ENCODE assay signal across 10 mouse cellular contexts in the genomic region with DNA sequence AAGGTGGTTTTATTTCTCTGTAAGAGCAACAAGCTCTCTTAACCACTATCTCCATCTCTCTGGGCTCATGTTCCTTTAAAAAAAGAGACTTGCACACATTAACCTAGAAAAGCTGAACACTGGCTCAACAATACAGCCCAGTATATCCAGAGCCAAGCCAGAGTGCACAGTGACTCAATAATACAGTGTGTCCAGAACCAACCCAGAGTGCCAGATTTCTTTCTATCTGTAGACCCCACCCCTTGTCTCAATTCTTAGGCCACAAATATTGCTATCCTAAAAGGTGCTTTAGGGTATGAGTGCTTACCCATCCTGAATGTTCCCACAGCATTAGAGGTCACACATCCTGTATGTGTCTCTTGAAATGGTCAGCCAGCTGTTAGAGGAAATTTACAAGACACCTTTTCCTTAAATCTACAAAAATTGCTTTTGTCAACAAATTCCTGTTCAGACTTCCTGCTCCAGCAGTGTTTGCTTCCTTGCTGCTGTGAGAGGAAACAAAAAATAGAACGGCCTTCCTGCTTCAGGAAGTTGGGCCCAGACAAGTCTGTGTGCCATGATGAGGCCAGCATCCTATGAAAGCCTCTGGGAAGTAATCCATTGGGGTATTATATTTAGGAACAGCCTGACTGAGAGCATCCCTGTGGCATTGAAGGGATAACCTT.
A peak's percentile ranks its signal among the peaks of the same experiment; 100 is the strongest.
DNase-seq lines count a peak whose midpoint lies in the region; ATAC-seq and TF ChIP-seq lines count a peak whose summit lies in the region.
"Had no signal": no experiment of that assay in that cellular context is flagged by ENCODE, and none has a peak within 500 bp of the region (broad histone marks: within the 10 kb centered on the region; RNA-seq: fewer than 3 reads in every experiment).

No protein-coding gene starts in this region.

- no peak for ATAC-seq in hindbrain, embryonic 15.5 days (ENCODE audit: low FRiP score, low read depth)
- ATAC-seq in hindbrain, embryonic 14.5 days (ENCODE audit: low FRiP score): no peak
- ATAC-seq in embryonic facial prominence, embryonic 15.5 days (ENCODE audit: insufficient number of reproducible peaks, low FRiP score, low TSS enrichment, low read depth): no peak
- 0 out of 2 replicates have a peak, but pooled peaks have one; percentile 29 for ATAC-seq in liver, postnatal 0 days

- TF ChIP-seq CTCF in liver, postnatal 0 days (IDR thresholded peaks at IDR 0.05; ENCODE audit: low read depth): no peak

- TF ChIP-seq EP300 in liver, postnatal 0 days (IDR thresholded peaks at IDR 0.05; ENCODE audit: low read depth): peak; percentile 36; the same call in 1 of the 2 replicates

- 0 out of 2 replicates have a peak, but pooled peaks cover 5% of the 10 kb centered on the region for H3K4me1 ChIP-seq in hindbrain, embryonic 15.5 days (replicated peaks)
- no peaks in the 10 kb centered on the region for H3K4me1 ChIP-seq in hindbrain, embryonic 14.5 days (replicated peaks; ENCODE audit: control insufficient read depth, insufficient read depth, low read length)
- no peaks in the 10 kb centered on the region for H3K4me1 ChIP-seq in embryonic facial prominence, embryonic 15.5 days
- no peaks in the 10 kb centered on the region for H3K4me1 ChIP-seq in liver, postnatal 0 days (ENCODE audit: insufficient read depth)

- no peaks in the 10 kb centered on the region for H3K27me3 ChIP-seq in hindbrain, embryonic 15.5 days
- no peaks in the 10 kb centered on the region for H3K27me3 ChIP-seq in hindbrain, embryonic 14.5 days (ENCODE audit: control insufficient read depth, insufficient read depth, low read length)
- H3K27me3 ChIP-seq in embryonic facial prominence, embryonic 15.5 days: no peaks in the 10 kb centered on the region
- H3K27me3 ChIP-seq in liver, postnatal 0 days (ENCODE audit: insufficient read depth, low read length): no peaks in the 10 kb centered on the region
- H3K27me3 ChIP-seq: CH12.LX had no signal

- intact Hi-C loops in heart, postnatal 36 days (cut with DNase I): loop anchor here (1.0 to 10.0 kb wide), 7 partner anchors 54 to 450 kb away; no protein-coding TSS in a partner anchor

- no peaks in the 10 kb centered on the region for H3K9me3 ChIP-seq in hindbrain, embryonic 15.5 days
- H3K9me3 ChIP-seq in hindbrain, embryonic 14.5 days (ENCODE audit: control insufficient read depth, low read length): no peaks in the 10 kb centered on the region
- no peaks in the 10 kb centered on the region for H3K9me3 ChIP-seq in embryonic facial prominence, embryonic 15.5 days (replicated peaks)
- H3K9me3 ChIP-seq in liver, postnatal 0 days (ENCODE audit: low read length): no peaks in the 10 kb centered on the region

- 74% methylated on average over 1 of the region's 1 CpGs for WGBS in hindbrain, embryonic 15.5 days
- 80% methylated on average over 1 of the region's 1 CpGs for WGBS in hindbrain, embryonic 14.5 days
- 59% methylated on average over 1 of the region's 1 CpGs for WGBS in embryonic facial prominence, embryonic 15.5 days
- WGBS in liver, postnatal 0 days (ENCODE audit: insufficient replicate concordance): 29% methylated on average over 1 of the region's 1 CpGs

- H3K4me2 ChIP-seq in hindbrain, embryonic 15.5 days: no peak overlapping the region
- H3K4me2 ChIP-seq in hindbrain, embryonic 14.5 days (replicated peaks): no peak overlapping the region
- H3K4me2 ChIP-seq in embryonic facial prominence, embryonic 15.5 days (replicated peaks): no peak overlapping the region
- no peak overlapping the region for H3K4me2 ChIP-seq in liver, postnatal 0 days (ENCODE audit: low read depth, low read length)

- no peak for DNase-seq in hindbrain, embryonic 14.5 days (ENCODE audit: low spot score)
- peak; percentile 20 to 26 for DNase-seq in heart, postnatal 36 days
- no peak for DNase-seq in liver, postnatal 0 days
- DNase-seq in natural killer cell, adult 2 months (ENCODE audit: low spot score in 2 of 2): no peak
- no peak for DNase-seq in right cerebral cortex, postnatal 25 days
- DNase-seq in layer of hippocampus, adult 18-20 months (ENCODE audit: low spot score in 2 of 2): no peak
- DNase-seq: gastrocnemius, postnatal 36 days had no signal

- H3K4me3 ChIP-seq in hindbrain, embryonic 15.5 days: no peak overlapping the region
- H3K4me3 ChIP-seq in hindbrain, embryonic 14.5 days (replicated peaks; ENCODE audit: low read length): no peak overlapping the region
- no peak overlapping the region for H3K4me3 ChIP-seq in embryonic facial prominence, embryonic 15.5 days (replicated peaks)
- H3K4me3 ChIP-seq in liver, postnatal 0 days (ENCODE audit: low read depth, low read length): no peak overlapping the region

- H3K27ac ChIP-seq in hindbrain, embryonic 15.5 days (replicated peaks): peak overlapping the region; percentile 41; the same call in 1 of the 2 replicates
- H3K27ac ChIP-seq in hindbrain, embryonic 14.5 days: no peak overlapping the region; the same call in 1 of the 2 replicates
- H3K27ac ChIP-seq in embryonic facial prominence, embryonic 15.5 days (replicated peaks): 0 out of 2 replicates have a peak overlapping the region, but pooled peaks have one; percentile 7
- no peak overlapping the region for H3K27ac ChIP-seq in liver, postnatal 0 days (ENCODE audit: low read depth)

- no peaks in the 10 kb centered on the region for H3K36me3 ChIP-seq in hindbrain, embryonic 15.5 days
- no peaks in the 10 kb centered on the region for H3K36me3 ChIP-seq in hindbrain, embryonic 14.5 days (replicated peaks; ENCODE audit: control insufficient read depth, insufficient read depth)
- H3K36me3 ChIP-seq in embryonic facial prominence, embryonic 15.5 days: no peaks in the 10 kb centered on the region
- no peaks in the 10 kb centered on the region for H3K36me3 ChIP-seq in liver, postnatal 0 days (replicated peaks; ENCODE audit: insufficient read depth, low read length)

- H3K9ac ChIP-seq in hindbrain, embryonic 15.5 days: no peak overlapping the region
- H3K9ac ChIP-seq in hindbrain, embryonic 14.5 days: no peak overlapping the region
- no peak overlapping the region for H3K9ac ChIP-seq in embryonic facial prominence, embryonic 15.5 days
- H3K9ac ChIP-seq in liver, postnatal 0 days (replicated peaks): no peak overlapping the region

Comparison
In these comparisons a context has a peak if more than half of its experiments do, and no peak if none do; other contexts are left out.
1. H3K27ac ChIP-seq: peak in hindbrain, embryonic 15.5 days (single experiment) and embryonic facial prominence, embryonic 15.5 days (single experiment); none in hindbrain, embryonic 14.5 days (single experiment) and liver, postnatal 0 days (single experiment).
2. DNase-seq: peak in heart, postnatal 36 days (2 of 2); none in hindbrain, embryonic 14.5 days (single experiment), liver, postnatal 0 days (single experiment), natural killer cell, adult 2 months (0 of 2), right cerebral cortex, postnatal 25 days (single experiment) and layer of hippocampus, adult 18-20 months (0 of 2).